Mouse (Mus musculus) Muller cell, postnatal 12 days (primary cell): ENCODE results near the gene Prune1.
"Not testable (repeated sequence)": the region's sequence is repeated elsewhere in the genome, so short reads cannot be mapped to it uniquely, and the experiment has no call there.

Source experiments
- DNase-seq: peaks from one replicate; pipeline ENCODE4 v3.0.0-alpha.2; 2015; ENCODE audit errors: inconsistent ontology term

The Prune1 gene

GRCm38 (mm10) chr3:95213609-95213975 lies 68.3 kb downstream of the Prune1 start:
- DNase-seq, result no peak

DNA sequence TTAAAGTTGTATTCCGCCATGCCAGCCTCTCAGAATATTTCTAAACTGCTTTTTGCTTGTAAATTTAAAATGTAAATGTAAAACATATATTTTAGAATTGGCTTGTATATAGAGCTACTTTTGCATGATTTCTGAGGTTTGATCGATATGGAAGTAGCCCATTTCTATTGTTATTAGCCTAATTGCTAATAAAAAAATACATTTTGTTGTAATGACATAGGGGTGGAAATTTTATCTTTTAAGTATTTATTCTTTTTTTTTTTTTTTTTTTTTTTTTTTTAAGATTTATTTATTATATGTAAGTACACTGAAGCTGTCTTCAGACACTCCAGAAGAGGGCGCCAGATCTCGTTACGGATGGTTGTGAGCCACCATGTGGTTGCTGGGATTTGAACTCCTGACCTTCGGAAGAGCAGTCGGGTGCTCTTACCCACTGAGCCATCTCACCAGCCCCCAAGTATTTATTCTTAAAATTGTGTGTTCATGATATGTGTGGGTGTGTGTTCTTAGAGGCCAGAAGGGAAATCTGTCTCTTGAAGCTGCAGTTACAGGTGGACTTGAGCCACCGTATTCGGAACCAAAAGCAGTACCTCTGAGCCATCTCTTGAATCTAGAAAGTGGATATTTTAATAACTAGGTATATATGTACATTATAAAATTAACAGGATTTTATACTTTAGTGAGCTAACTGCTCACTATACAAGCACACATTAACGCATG lies 68.8 kb downstream of the Prune1 start:
- DNase-seq, result not testable (repeated sequence)

GRCm38 (mm10) chr3:95210585-95210984 lies 71.3 kb downstream of the Prune1 start:
- DNase-seq, result no peak

GRCm38 (mm10) chr3:95208286-95208685 lies 73.6 kb downstream of the Prune1 start:
- no peak for DNase-seq

- no peak for DNase-seq
Observed at GRCm38 (mm10) chr3:95203880-95204279, 78.0 kb downstream of the Prune1 start.
